Mouse (Mus musculus): Measurements from ENCODE around the gene Daam1.

Gene Daam1

DNA sequence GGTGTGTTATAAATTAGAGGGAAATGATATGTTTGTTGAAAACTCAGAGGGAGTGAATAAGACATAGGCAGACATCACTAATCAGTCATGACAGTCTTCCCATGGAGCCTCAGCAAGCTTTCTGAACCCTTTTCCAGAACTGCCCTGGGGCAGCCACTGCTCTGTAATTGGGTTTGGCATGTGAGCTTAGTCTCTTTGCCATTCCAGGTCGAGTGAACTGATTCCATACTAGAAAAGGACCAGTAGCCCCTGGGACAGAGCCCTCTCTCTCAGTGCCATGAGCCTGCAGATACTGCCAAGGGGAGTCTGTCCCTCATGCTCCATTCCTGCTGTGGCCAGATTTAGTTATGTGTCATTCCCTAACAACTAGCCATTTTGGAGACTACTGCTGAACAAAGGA is 144.7 kb downstream of the Daam1 start:
- no peak for DNase-seq

DNA sequence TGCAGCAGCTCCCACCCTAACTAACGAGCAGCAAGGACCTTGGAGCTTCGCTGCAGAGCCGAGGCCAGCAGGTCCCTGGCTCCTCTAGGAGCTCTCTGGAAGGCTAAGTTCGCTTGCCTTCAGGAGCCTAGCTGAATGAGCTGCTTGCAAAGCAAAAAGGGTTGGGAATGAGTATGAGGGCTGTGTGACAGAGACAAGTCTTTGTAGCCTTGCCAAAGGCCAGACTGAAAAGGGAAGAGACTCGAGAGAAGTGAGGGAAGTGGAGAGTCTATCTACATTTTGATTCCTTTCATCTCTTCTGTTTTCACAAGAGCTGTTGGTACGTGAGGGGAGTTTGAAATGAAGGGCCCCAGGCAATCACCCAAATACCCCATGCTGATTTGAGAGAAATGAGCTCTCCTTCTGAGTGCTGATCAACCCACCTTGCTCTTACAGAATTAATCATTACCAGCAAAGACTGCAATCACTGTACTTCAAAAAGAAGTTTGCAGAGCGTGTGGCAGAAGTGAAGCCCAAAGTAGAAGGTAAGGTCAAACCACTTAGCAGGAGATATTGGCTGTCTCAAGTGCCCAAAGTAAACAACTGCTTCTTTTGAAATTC is 145.6 kb downstream of the Daam1 start:
- no peak for DNase-seq

DNA sequence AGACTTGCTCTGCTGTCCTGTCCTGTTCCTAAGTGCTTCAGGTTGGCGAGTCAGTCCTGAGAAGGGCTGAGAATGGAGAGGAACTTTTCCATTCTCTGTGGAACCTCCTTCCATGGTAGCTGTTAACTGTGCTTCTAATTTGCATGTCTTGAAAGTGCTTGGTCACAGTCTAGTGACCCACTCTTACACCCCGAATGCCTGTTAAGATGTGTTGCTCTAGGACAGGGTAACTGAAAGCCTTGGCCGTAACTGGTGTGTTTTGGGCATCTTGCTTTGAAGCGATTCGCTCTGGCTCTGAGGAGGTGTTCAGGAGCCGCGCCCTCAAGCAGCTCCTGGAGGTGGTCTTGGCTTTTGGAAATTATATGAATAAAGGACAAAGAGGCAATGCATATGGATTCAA is 146.5 kb downstream of the Daam1 start:
- DNase-seq, result no peak

DNA sequence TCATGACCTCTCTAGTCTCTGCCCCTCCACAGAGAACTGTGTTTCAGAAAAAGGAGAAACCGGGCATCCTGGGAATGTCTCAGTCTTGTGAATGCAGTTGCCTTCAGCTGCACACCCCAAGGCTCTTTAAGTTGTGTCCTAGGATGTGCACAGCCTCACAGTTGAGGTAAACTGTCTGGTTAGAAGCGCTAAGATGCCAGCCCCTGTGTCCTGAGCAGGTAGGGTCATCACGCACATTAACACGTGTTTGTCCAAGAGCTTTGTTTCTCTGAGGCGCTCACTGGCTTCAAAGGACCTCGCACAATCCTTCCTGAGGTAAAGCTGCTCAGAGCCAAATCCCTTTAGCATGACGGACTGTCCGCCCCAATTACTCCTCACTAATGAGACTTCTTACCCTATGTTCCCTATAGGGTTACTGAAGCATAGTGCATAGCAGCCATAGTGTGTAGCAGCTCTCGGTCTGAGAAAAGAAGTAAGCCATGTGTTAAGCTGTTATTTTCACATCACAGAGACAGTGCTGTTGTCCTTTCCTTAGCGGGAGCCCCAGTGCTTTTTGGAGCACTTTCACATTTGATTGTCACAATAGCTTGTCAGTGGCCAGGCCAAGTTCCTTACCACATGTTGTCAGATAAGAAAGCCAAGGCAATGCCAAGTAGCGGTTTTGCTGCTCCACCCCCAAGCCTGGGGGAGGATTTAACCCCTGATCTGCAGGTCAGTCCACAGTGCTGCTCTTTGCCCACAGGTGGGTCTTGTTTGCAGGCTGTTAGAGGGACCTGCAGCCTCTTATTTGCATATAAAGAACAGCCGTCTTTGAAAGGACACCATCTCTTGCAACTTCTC is 147.9 kb downstream of the Daam1 start:
- DNase-seq, result no peak

DNA sequence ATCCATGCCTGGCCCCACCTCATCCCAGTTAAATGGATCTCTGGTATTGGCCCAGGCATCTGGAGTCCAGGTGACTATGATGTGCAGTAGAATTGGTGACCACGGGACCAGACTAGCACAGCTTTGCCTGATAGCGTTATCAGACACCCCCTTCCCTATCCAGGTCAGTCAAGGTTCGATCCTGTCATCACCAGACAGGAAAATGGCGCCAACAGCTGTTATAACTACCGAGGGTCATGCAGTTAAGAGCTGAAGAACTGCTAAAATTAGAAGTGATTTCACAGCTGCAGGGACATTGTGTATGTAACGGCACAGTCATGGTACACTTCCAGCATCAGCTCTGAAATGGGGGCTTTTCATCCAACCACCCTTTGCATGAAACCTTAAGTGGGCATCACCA is 149.3 kb downstream of the Daam1 start:
- DNase-seq, result no peak

DNA sequence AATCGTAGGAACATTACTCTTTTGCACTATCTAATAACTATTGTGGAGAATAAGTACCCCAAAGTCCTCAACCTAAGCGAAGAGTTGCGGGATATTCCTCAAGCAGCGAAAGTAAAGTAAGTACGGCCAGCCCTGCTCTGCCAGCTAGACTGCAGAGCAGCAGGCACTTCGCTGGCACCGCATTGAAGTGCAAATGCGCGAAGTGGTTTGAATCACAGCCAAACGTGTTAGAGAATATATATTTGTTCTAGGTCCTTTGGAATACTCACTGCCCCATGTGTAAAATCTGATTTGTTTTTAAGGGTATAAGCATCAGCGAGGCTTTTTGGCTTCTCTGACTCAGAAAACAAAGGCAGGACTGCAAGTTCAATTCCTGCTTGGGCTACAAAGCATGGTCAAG is 149.9 kb downstream of the Daam1 start:
- DNase-seq, result no peak

DNA sequence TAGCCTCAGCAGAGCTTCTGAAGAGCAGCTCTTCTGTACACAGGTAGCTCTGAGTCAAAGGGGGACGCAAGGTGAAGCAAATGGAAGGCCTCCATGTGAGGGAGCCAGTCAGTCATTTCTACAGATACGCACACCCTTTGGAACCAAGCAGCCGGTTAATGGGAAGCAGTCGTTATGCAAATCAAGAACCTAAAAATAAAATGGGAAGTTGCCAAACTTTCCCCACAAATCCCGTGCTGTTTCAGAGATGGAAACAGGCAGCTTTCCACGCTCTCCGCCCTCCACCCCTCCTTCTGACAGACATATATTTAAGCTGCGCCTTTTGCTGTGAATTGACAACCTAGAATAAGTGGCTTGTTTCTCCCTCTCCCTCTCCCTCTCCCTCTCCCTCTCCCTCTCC is 150.4 kb downstream of the Daam1 start:
- DNase-seq, result peak; percentile 46

DNA sequence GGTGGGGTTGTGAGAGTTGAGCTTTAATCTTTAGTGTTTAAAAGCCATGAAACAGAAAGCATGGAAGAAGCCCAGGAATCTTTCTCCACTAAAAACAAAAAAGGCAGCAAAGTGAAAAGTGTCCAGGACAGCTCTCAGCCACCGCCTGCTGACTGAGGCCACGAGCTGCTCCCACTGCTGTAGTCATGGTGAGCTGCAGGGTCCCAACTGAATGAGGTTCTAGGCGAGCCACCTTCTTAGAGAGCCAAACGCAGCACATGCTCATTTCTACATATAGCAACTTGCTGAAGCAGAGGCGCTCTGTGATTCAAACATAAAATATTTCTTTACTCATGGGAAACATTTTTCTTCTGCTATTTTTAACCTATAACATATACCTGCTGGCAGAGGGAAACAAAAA is 150.9 kb downstream of the Daam1 start:
- DNase-seq, result no peak

DNA sequence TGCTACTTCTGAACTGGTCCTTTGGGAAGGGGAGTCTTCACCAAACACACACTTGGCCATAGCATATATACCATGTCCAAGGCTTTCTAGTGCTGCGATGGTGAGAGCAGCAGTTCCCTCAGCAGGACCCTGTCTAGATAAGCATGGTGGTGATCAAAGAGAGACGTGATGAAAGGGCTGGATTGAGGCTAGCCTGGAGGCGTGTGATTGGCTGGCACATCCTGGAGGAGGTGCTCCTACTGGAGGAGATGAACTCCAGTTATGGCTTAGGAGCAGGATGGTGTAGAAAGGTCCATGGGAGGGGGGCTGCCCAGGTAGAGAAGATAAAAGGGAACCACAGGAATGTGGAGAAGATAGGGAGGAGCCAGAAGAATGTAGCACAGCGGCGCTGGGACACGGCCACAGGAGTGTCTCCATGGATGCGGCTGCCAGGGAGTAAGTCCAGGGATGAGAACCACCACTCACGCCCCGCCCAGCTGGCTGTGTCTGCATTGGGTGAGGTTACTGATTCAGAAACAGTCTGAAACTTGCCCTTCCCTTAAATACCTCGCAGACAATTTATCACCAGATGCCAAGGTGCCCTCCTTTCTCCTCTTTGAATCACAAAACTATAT is 152.3 kb downstream of the Daam1 start:
- no peak for DNase-seq

DNA sequence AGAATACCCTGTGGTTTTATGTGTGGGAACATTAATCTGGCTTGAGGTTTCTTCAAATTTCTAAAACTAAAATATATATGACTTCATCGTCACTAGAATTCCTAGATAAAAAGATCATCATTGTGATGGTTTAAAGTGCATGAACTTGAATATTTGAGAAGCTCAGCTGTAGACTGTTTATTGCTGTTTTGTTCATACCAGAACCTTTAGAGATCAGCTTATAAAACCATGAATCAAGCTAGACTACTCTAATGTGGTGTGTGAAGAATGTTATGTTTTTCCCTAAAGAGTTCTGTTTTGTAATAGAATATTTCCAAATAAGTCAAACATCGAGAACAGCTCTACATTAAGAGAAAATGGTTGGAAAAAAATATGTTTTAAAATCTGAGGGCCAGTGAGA is 156.3 kb downstream of the Daam1 start:
- no peak for DNase-seq

DNA sequence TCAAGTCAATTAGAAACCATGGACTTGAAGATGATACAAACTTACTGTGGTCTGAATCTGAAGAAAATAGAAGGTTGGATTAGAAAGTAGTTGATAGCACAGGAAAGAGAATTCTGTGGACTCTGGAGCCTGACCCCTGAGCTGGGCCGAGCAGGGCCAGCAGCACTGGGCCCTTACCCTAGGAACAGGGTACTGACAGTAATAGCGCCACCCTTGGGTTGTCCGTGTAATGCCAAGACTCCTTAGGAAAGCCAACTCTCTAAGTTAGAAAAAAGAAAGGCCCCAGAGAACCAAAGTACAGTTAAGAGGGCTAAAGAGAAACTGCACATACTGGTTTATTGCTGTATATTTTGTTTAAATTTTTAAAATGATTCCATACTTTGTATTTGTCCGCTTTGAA is 157.0 kb downstream of the Daam1 start:
- DNase-seq, result peak; percentile 54

DNA sequence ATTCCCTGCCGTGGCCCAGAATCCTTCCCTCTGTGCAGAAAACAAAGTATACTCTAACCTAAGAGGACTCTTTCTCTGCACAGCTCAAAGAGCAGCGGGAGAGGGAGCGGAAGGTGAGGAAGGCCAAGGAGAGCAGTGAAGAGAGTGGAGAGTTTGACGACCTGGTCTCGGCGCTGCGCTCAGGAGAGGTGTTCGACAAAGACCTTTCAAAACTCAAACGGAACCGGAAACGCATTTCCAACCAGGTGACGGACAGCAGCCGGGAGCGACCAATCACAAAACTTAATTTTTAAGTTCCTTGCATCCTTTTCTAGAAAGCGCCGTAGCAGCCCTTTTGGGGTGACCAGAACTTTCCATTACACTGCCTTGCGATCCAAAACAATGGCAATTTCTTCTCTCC is 158.7 kb downstream of the Daam1 start:
- DNase-seq, result no peak

DNA sequence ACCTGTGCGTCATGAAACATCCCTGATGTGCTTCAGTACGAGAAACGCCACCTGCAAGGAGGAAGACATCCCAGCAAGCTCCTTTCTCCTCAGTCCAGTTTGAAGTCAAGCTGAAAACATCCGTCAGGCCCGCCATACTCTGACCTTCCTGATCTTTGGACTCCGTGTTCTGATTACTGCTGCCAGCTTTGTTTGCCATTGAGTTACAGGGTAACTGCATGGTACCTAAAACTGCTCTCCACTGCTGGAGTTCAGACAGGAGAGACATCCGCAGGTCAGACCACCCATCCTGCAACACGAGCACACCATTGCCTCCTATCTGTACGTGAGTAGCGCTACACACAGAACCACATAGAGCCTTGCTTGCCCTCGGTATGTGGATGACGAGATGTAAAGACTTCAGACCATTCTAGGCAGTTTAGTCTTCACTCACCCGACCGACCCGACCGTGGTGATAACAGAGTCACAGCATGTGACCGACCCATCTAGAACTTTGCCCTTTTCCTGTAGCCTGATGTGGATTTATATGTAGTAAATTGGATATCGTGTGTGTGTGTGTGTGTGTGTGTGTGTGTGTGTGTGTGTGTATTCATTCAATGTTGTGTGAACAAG is 161.8 kb downstream of the Daam1 start:
- peak; percentile 76 for DNase-seq

DNA sequence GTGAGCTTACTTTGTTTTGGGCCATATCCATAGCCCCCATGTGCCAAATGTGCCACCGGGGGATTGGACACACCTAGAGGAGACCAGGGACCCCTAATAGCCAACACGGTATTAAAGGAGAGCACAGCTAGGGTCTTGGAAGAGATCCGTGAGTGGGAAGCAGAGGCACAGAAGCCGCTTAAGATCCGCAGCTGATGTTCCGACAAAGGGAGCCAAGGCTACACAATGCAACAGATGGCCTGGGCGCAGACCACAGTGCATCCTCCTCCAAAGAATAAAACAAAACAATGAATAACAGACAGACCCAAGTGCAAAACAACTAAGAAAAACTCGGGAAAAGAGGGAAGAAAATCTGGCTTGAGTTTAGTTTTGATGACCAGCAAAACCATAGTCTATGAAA is 165.0 kb downstream of the Daam1 start:
- DNase-seq, result no peak

DNA sequence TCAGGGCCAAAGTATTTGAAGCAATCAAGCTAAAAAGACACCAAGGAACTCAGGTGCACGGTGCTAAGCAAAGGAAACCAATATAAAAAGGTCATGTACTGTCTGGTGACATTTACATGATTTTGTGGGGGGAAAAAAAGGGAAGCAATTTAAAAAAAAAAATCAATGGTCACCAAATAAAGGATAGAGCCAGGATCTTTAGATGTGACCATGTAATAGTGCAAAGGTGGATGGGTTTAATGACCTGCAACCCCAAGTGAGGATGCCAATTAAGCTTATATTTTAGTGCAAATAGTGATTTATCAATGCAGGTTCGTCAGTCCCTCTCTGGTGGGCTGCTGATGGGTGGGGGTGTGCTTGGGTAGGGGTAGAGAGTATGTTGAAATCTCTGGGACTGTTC is 166.0 kb downstream of the Daam1 start:
- no peak for DNase-seq

DNA sequence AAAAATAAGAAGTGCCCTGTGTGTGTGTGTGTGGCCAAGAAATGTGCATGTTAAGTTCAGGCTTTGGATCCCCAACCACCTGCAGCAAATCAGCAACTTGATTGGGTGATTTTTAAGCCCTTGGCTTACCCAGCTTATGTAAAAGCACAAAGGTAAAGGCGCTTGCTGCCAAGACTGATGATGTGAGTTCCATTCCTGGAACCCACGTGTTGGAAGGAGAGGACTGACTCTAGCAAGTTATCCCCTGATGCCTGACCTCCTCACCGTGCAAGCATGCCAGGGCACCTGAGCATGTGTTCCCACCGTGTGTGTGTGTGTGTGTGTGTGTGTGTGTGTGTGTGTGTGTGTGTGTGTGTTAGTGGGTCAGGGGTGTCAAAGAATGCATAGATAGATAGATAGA is 166.5 kb downstream of the Daam1 start:
- peak; percentile 76 for DNase-seq

DNA sequence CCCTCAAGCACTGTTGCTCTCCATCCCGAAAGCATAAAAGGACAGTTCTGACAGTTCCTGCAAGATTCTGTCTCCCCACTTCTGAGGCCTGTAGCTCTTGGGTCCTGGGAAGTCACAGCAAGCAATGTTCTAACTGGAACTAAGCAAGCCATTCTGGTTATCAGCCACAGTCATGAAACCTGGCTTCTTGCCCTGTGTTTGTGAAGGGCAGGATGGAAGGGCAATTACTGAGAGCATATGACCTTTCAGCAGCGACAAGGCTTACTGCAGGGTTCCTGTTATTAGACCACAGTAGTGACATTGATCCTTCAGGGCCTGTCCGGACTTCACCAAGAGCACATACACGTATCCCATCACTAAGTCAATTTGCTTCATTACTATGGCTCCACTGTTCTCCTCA is 167.8 kb downstream of the Daam1 start:
- peak; percentile 65 for DNase-seq

DNA sequence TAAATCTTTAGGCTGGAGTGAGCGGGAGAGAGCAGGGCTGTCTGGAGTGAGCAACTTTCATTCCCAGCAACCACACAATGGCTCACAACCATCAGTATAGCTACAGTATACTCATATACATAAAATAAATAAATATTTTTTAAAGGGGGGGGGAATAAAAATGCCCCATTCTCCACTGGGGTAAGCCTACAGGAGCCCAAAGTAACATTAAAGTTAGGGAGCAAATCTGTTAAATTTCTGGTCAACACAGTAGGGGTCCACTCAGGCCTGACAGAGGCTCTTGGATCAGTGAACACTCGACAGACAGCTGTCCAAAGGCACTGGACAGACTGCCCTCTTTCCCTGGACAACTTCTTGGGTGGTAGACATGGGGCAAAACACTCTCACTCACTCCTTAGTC is 168.8 kb downstream of the Daam1 start:
- DNase-seq, result no peak

DNA sequence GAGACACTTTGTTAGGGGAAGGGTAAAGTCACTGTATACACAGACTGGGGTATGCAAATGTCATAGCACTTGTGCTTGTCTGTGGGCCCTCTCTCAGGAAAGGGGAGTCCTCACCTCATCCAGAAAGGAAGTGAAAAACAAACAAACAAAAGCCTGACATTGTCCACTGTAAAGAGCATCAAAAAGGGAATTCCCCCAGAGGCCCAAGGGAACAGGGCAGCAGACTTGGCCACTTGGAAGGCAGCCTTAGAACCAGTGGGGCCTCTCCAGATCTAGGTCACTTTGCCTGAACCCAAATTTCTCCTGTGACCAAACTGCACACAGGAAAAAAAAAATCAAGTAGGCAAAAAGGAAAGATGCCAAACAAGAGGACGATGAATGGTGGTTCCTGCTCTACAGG is 170.9 kb downstream of the Daam1 start:
- DNase-seq, result no peak

DNA sequence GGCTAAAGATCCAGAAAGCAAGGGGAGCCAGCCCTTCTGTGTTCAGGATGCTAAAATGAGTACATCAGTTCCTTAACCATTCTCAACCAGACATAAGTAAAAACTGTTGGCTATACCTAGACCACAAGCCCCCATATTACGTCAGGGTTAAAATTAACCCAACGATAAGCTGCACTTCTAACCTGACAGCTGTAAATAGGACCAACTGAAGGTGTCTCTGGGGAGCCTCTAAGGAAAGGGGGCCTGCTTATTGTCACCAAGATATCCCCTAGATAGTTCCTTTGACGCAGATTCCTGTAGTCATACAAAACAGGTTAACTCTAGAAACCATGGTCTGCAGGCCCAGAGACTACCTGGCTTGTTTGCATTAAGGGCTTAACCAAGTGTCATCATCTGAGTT is 174.4 kb downstream of the Daam1 start:
- no peak for DNase-seq

DNA sequence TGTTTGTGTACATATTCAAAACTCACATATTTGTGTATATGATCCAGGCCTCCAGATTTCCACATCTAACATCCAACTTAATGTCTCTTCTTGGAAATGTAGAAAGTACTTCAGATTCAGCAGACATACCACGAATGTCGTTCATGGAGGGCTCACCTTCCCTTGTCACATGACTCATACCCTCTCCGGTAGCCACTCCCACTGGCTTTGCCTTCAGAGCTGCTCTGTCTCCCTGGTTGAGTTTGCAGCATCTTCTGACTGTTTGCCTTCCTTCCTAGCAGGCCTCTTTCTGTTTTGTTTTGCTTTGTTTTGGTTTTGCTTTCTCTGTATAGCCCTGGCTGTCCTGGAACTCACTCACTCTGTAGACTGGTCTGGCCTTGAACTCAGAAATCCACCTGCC is 176.8 kb downstream of the Daam1 start:
- no peak for DNase-seq

DNA sequence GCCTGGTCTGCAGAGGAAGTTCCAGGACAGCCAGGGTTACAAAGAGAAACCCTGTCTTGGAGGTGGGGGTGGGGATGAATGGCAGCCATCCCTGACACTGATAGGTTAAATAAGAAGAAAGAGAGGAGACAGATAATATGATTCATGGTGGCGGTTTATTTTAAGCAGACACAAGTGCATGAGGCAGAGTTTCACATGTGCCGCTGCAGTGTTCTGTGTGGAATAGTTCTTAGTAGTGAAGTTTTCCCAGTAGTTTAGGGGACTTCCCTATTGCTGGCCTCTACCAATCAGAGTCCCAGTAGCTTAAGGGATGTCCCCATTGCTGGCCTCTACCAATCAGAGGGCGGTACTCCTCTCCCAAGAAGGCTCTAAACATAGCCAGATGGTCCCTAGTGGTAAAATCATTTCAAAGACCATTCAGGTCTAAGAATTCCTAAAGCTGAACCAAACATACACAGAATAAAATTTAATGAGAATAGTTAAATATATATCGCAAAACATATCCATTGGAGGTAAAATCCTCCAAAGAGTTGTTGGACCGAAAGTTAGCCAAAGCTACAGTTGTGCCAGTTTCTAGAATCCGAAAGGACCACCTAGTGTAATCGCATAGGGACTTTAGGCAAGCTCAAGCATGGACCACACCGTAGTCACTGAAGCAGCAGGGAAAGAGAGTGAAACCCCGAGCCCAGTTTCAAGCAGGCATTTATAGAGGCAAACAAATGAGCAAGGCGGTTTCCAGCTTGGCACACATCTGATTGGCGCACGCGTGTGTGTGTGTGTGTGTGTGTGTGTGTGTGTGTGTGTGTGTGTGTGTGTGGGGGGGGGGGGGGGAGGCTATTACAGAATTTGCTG is 178.4 kb downstream of the Daam1 start:
- DNase-seq, result no peak

DNA sequence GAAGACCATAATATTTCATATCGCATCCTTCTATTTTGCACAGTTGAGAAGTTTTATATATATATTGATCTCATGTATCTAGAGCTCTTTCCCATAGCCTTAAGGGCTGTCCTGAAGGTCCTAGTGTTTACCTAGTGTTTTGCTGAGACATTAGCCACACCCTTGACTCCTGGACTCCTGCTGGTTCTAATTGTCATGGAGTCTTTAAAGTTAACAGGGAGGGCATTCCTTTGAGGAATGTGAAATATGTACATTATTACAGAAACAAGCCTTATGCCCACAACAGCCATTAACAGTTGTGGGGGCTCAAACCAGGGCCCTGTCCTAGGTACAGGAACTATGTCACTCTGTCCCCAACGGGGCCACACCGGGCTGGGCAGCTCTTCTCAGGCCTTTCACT is 180.5 kb downstream of the Daam1 start:
- DNase-seq, result no peak

Measured in kidney, adult 9 months (tissue).